Mouse (Mus musculus): ENCODE measurements around the gene Timm13. TPM values are rescaled to one million over a fixed set of nuclear protein-coding genes. Genes with fewer than 3 reads are reported as not detected.

The Timm13 gene
- polyA plus RNA-seq, 1 experiment: 310 TPM

DNA sequence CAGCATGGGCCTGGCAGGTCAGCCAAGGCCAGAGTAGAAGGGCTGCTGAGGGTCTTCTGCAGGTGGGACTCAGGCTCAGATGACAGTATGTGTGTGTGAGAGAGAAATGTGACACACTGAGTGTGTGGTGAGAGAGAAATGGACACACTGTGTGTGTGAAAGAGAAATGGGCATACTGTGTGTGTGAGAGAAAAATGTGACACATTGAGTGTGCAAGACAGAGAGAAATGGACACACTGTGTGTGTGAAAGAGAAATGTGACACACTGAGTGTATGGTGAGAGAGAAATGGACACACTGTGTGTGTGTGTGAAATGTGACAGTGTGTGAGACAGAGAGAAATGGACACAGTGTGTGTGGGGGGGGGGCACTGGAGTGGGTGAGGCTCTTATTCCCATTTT is 11.1 kb upstream of the Timm13 start:
- Histone ChIP-seq H3K27me3 (ENCODE audit: control insufficient read depth, insufficient read depth, low read length) (no peaks in the 10 kb centered on the region), H3K27ac (ENCODE audit: control insufficient read depth, insufficient read depth, low read length) (no peak overlapping the region), H3K4me3 (ENCODE audit: control insufficient read depth, insufficient read depth, low read length) (no peak overlapping the region), H3K36me3 (ENCODE audit: control insufficient read depth, insufficient read depth, low read length) (no peaks in the 10 kb centered on the region), H3K4me1 (replicated peaks; ENCODE audit: control insufficient read depth, insufficient read depth, low read length) (peaks cover 22% of the 10 kb centered on the region)
- TF ChIP-seq CTCF (IDR thresholded peaks at IDR 0.05; ENCODE audit: borderline replicate concordance, control insufficient read depth, extremely low read depth, insufficient read depth, low read length, poor library complexity) (no peak), POLR2A (IDR thresholded peaks at IDR 0.05; ENCODE audit: control insufficient read depth, extremely low read depth, insufficient read depth, low read length, poor library complexity) (no peak)
- DNase-seq: no peak

GRCm38 (mm10) chr10:80911354-80911753 is 10.6 kb upstream of the Timm13 start:
- H3K27me3 ChIP-seq (ENCODE audit: control insufficient read depth, insufficient read depth, low read length): no peaks in the 10 kb centered on the region
- H3K4me1 ChIP-seq (replicated peaks; ENCODE audit: control insufficient read depth, insufficient read depth, low read length): peaks cover 17% of the 10 kb centered on the region
- no peaks in the 10 kb centered on the region for H3K36me3 ChIP-seq (ENCODE audit: control insufficient read depth, insufficient read depth, low read length)
- no peak overlapping the region for H3K27ac ChIP-seq (ENCODE audit: control insufficient read depth, insufficient read depth, low read length)
- TF ChIP-seq CTCF (IDR thresholded peaks at IDR 0.05; ENCODE audit: borderline replicate concordance, control insufficient read depth, extremely low read depth, insufficient read depth, low read length, poor library complexity): no peak
- TF ChIP-seq POLR2A (IDR thresholded peaks at IDR 0.05; ENCODE audit: control insufficient read depth, extremely low read depth, insufficient read depth, low read length, poor library complexity): no peak
- no peak for DNase-seq
- 96% methylated on average over 4 of the region's 4 CpGs for WGBS
- no peak overlapping the region for H3K4me3 ChIP-seq (ENCODE audit: control insufficient read depth, insufficient read depth, low read length)

DNA sequence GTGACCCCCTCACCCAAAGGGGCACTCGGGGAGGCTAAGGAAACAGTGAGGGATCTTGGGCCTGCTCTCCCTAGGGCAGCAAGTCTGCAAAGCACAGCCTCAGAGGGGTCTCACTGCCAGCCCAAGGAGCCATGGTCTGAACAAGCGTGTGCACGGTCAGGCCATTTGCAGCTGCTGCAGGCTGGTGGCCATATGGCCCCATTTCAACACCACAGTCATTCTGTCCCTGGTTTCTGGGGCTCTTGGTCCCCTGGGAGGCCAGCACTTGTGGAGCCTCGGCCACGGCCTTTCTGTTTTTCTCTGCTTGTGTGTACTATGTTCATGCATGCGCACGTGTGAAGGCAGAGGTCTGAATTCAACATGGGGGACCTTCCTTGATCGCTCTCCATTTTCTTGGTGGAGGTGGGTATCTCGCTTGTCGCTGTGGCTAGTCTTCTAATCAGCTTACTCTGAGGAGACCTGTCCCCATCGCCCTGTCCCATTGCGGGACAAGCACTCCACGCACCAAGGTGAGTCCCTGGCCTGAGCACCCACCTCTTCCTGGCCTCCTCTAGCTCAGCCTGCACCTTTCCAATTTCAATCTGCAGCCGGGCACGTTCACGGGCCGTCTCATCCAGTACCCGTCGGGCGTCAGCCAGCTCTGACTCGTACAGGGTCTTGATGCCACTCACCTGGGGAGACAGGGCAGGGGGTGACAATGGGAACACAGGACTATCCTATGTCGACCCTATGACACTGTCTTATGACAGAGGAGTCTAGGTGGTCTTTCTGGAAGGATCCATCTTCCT is 8.8 kb upstream of the Timm13 start:
- no peaks in the 10 kb centered on the region; the same call in 1 of the 2 replicates for H3K36me3 ChIP-seq (ENCODE audit: control insufficient read depth, insufficient read depth, low read length)
- WGBS: 96% methylated on average over 22 of the region's 22 CpGs
- no peak overlapping the region for H3K27ac ChIP-seq (ENCODE audit: control insufficient read depth, insufficient read depth, low read length)
- no peak overlapping the region for H3K4me3 ChIP-seq (ENCODE audit: control insufficient read depth, insufficient read depth, low read length)
- no peaks in the 10 kb centered on the region for H3K27me3 ChIP-seq (ENCODE audit: control insufficient read depth, insufficient read depth, low read length)
- TF ChIP-seq POLR2A (IDR thresholded peaks at IDR 0.05; ENCODE audit: control insufficient read depth, extremely low read depth, insufficient read depth, low read length, poor library complexity) (no peak), CTCF (IDR thresholded peaks at IDR 0.05; ENCODE audit: borderline replicate concordance, control insufficient read depth, extremely low read depth, insufficient read depth, low read length, poor library complexity) (no peak)
- H3K4me1 ChIP-seq (replicated peaks; ENCODE audit: control insufficient read depth, insufficient read depth, low read length): peaks cover 11% of the 10 kb centered on the region
- no peak for DNase-seq

GRCm38 (mm10) chr10:80904709-80905108 is 3.9 kb upstream of the Timm13 start:
- 97% methylated on average over 11 of the region's 11 CpGs for WGBS
- H3K36me3 ChIP-seq (ENCODE audit: control insufficient read depth, insufficient read depth, low read length): no peaks in the 10 kb centered on the region; the same call in 1 of the 2 replicates

GRCm38 (mm10) chr10:80904004-80904693 is 3.4 kb upstream of the Timm13 start:
- WGBS: 96% methylated on average over 28 of the region's 28 CpGs
- TF ChIP-seq POLR2A (IDR thresholded peaks at IDR 0.05; ENCODE audit: control insufficient read depth, extremely low read depth, insufficient read depth, low read length, poor library complexity) (no peak), CTCF (IDR thresholded peaks at IDR 0.05; ENCODE audit: borderline replicate concordance, control insufficient read depth, extremely low read depth, insufficient read depth, low read length, poor library complexity) (no peak)
- Histone ChIP-seq H3K4me1 (replicated peaks; ENCODE audit: control insufficient read depth, insufficient read depth, low read length) (peaks cover 12% of the 10 kb centered on the region), H3K27ac (ENCODE audit: control insufficient read depth, insufficient read depth, low read length) (no peak overlapping the region), H3K36me3 (ENCODE audit: control insufficient read depth, insufficient read depth, low read length) (no peaks in the 10 kb centered on the region; the same call in 1 of the 2 replicates), H3K4me3 (ENCODE audit: control insufficient read depth, insufficient read depth, low read length) (no peak overlapping the region), H3K27me3 (ENCODE audit: control insufficient read depth, insufficient read depth, low read length) (no peaks in the 10 kb centered on the region)
- DNase-seq: no peak

More at GRCm38 (mm10) chr10:80904709-80905108, 3.9 kb upstream of the Timm13 start:
- no peak for DNase-seq
- H3K27ac ChIP-seq (ENCODE audit: control insufficient read depth, insufficient read depth, low read length): no peak overlapping the region
- no peaks in the 10 kb centered on the region for H3K27me3 ChIP-seq (ENCODE audit: control insufficient read depth, insufficient read depth, low read length)
- TF ChIP-seq CTCF (IDR thresholded peaks at IDR 0.05; ENCODE audit: borderline replicate concordance, control insufficient read depth, extremely low read depth, insufficient read depth, low read length, poor library complexity) (no peak), POLR2A (IDR thresholded peaks at IDR 0.05; ENCODE audit: control insufficient read depth, extremely low read depth, insufficient read depth, low read length, poor library complexity) (no peak)
- H3K4me1 ChIP-seq (replicated peaks; ENCODE audit: control insufficient read depth, insufficient read depth, low read length): peaks cover 7% of the 10 kb centered on the region
- no peak overlapping the region for H3K4me3 ChIP-seq (ENCODE audit: control insufficient read depth, insufficient read depth, low read length)

- Histone ChIP-seq H3K36me3 (ENCODE audit: control insufficient read depth, insufficient read depth, low read length) (no peaks in the 10 kb centered on the region; the same call in 1 of the 2 replicates), H3K27ac (ENCODE audit: control insufficient read depth, insufficient read depth, low read length) (no peak overlapping the region), H3K27me3 (ENCODE audit: control insufficient read depth, insufficient read depth, low read length) (no peaks in the 10 kb centered on the region), H3K4me3 (ENCODE audit: control insufficient read depth, insufficient read depth, low read length) (no peak overlapping the region), H3K4me1 (replicated peaks; ENCODE audit: control insufficient read depth, insufficient read depth, low read length) (peaks cover 12% of the 10 kb centered on the region)
- DNase-seq: no peak
- TF ChIP-seq CTCF (IDR thresholded peaks at IDR 0.05; ENCODE audit: borderline replicate concordance, control insufficient read depth, extremely low read depth, insufficient read depth, low read length, poor library complexity): no peak
- TF ChIP-seq POLR2A (IDR thresholded peaks at IDR 0.05; ENCODE audit: control insufficient read depth, extremely low read depth, insufficient read depth, low read length, poor library complexity): no peak
- WGBS: 94% methylated on average over 10 of the region's 10 CpGs
Measured at GRCm38 (mm10) chr10:80903282-80903681, 2.5 kb upstream of the Timm13 start.
